Mouse (Mus musculus): Measurements from ENCODE around the gene 4933428G20Rik.

The 4933428G20Rik gene

GRCm38 (mm10) chr11:97499865-97500719 lies at the start of gene 4933428G20Rik:
Gene 4933428G20Rik, minus strand, starts transcription at chr11:97500340.
- DNase-seq (ENCODE audit: low read depth in 2 of 2, low spot score in 2 of 2), result no peak

- DNase-seq (ENCODE audit: low read depth in 2 of 2, low spot score in 2 of 2), result no peak
These were observed 48.6 kb upstream of the 4933428G20Rik start for GRCm38 (mm10) chr11:97548757-97549156.

DNA sequence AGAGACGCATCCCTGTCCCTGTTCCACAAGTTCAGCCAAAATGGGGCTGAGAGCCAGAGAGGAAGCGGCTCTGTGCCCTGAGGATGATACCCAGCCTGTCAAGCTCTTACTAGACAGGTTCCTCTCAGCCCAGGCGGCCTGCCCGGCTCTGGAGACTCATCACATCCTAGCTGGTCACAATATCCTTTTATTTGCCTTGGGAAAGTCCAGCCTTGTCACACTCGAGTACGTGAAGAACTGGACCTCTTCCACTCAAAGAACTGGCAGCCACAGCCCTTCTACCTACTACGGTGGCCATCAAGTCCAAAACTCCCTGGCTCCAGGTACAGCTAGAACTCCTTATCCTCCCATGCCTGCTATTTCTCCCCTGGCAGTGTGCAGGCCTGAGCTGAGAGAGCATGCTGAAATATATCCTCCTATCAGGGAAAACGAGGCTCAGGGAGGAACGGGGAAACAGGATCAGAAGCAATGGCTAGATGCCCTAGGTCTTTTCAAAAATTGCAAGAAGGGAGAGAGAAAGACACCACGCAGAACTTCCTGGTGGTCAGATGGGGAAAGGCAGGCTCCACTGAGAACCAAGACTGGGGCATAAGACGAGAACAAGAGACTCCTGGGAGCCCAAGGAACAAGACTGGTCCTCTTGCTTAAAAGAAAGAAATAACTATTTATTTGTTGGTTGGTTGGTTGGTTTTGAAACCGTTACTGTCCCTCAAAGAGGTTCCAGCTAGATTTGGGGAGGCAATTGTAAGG lies 48.0 kb upstream of the 4933428G20Rik start:
- DNase-seq (ENCODE audit: low read depth in 2 of 2, low spot score in 2 of 2), result no peak

- no peak for DNase-seq (ENCODE audit: low read depth in 2 of 2, low spot score in 2 of 2)
These were observed 46.8 kb upstream of the 4933428G20Rik start for GRCm38 (mm10) chr11:97546804-97547411.

GRCm38 (mm10) chr11:97545808-97546560 lies 45.8 kb upstream of the 4933428G20Rik start:
- no peak for DNase-seq (ENCODE audit: low read depth in 2 of 2, low spot score in 2 of 2)

GRCm38 (mm10) chr11:97543883-97544282 lies 43.7 kb upstream of the 4933428G20Rik start:
- DNase-seq (ENCODE audit: low read depth in 2 of 2, low spot score in 2 of 2), result no peak

DNA sequence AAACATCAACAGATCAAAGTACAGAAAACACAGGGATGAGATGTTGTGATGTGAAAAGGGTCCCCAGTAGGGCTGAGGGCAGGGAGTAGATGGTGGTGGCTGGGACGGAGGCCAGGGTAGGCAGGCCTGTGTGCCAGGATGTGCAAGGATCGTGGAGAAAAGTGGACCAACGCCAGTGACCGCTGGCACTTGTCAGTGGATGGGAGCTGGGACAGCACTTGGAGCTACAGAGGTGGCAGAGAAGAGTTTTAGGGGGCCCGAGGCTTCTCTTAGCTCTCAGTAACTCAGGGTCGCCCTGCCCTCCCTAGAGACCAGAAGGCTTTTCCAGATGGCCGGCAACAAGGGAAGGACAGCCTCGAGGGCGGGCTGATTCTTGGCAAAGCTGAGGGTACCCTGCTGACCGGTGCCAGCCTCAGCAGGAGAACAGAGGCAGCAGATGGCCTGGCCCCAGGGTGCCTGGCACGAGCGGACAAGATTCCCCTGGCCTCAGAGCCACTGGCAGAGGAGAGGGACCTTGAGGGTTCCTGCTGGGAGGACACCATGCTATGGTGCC lies 43.1 kb upstream of the 4933428G20Rik start:
- DNase-seq (ENCODE audit: low read depth in 2 of 2, low spot score in 2 of 2), result no peak

- DNase-seq (ENCODE audit: low read depth in 2 of 2, low spot score in 2 of 2), result no peak
These were observed 42.3 kb upstream of the 4933428G20Rik start for GRCm38 (mm10) chr11:97542171-97543150.

DNA sequence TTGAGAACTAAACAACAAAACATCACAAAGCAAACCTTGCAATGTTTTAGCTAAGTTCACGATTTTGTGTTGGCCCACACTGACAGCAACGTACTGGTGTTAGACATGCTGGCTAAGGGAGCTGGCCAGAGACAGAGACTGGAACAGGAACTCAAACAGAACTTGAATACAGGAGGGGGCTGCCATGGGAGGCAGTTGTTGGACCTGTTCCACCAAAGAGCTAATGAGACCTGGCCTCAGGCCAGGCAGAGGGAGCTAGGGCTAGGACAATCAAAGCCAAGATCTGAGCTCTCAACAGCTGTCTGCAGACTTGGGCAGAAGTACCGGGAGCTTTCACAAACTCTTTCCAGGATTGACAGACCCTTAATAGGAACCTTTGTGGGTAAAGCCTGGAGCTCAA lies 40.5 kb upstream of the 4933428G20Rik start:
- no peak for DNase-seq (ENCODE audit: low read depth in 2 of 2, low spot score in 2 of 2)

DNA sequence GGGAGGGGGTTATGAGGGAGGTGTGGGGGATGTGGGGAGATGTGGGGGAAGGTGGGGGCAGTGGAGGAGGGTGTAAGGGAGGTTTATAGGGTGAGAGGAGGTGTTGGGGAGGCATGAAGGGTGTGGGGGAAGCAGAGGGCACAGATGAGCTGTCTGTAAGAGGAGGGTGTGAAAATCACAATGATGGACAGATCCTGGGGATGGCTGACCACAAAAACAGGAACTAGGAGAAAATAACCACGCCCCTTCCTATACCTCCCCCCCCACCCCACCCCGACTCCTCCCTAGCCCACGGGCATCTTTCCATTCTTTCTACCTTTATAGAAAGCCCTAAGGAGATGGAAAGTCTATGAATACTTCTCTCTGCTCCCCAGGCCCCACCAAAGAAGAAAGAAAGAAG lies 40.0 kb upstream of the 4933428G20Rik start:
- no peak for DNase-seq (ENCODE audit: low read depth in 2 of 2, low spot score in 2 of 2)

GRCm38 (mm10) chr11:97539622-97540021 lies 39.5 kb upstream of the 4933428G20Rik start:
- DNase-seq (ENCODE audit: low read depth in 2 of 2, low spot score in 2 of 2), result no peak

- no peak for DNase-seq (ENCODE audit: low read depth in 2 of 2, low spot score in 2 of 2)
These were observed 37.5 kb upstream of the 4933428G20Rik start for GRCm38 (mm10) chr11:97537580-97538089.

DNA sequence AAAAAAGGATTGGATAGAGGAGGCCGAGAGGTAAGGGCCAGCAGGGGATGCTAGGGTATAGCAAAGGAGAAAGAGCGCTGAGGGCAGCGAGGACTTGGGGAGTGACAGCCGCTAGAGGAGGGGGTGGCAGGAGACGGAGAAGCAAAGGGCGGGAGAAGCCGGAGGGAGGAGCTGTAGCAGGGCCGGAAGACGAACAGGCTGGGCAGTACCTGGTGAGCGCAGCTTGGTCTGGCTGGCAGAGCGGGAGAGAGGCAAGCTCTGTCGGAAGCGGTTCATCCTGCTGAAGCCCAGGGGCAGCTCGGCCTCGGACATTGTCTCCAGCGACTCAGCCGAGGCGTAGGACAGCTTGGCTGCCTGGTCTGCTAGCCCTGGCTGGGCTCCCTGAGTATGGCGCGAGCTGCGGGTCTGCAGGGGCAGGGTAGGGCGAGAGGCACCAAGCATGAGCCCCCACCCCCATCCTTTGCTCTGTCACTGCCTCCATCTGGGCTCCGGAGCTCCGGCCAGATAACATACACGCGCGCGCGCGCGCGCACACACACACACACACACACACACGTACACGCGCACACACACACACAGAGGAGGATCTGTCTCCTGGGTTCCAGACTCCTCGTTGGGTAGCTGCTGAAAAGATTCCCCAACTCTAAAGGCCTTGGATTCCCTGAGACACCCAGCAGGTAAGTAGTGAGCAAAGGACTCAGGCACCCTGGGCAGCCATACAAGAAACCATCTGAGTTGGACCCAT lies 36.9 kb upstream of the 4933428G20Rik start:
- no peak for DNase-seq (ENCODE audit: low read depth in 2 of 2, low spot score in 2 of 2)

DNA sequence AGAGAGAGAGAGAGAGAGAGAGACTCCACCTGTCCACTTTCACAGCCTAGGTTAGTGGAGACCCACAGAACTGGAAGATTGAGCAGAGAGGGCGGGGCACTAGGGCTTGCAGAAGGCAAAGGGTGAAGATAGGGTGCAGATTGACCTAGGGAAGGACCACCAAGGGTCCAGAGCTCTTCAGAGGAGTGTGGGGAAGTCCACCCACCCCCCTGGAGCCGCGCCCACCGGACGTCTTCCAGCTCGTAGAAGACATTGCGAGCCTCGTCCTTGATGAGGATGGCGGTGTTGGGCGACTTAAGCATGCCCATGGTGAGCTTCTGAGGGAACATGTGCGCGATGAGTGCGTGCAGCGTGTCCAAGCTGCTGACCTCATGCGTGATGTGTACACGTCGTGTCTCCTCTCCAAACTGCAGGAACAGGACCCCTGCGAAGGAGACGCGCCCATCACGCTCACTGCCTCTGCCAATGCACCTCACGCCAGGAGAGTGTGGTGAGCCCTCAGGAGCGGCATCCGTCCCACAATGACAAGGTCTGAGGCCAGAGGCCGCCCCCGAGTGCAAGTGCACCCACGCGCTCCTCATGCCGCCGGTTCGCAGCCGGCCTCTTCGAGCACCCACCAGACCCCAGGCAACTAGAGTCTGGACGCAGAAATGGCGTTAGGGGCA lies 36.1 kb upstream of the 4933428G20Rik start:
- no peak for DNase-seq (ENCODE audit: low read depth in 2 of 2, low spot score in 2 of 2)

- no peak for DNase-seq (ENCODE audit: low read depth in 2 of 2, low spot score in 2 of 2)
These were observed 35.5 kb upstream of the 4933428G20Rik start for GRCm38 (mm10) chr11:97535660-97536059.

GRCm38 (mm10) chr11:97535308-97535630 lies 35.1 kb upstream of the 4933428G20Rik start:
- no peak for DNase-seq (ENCODE audit: low read depth in 2 of 2, low spot score in 2 of 2)

DNA sequence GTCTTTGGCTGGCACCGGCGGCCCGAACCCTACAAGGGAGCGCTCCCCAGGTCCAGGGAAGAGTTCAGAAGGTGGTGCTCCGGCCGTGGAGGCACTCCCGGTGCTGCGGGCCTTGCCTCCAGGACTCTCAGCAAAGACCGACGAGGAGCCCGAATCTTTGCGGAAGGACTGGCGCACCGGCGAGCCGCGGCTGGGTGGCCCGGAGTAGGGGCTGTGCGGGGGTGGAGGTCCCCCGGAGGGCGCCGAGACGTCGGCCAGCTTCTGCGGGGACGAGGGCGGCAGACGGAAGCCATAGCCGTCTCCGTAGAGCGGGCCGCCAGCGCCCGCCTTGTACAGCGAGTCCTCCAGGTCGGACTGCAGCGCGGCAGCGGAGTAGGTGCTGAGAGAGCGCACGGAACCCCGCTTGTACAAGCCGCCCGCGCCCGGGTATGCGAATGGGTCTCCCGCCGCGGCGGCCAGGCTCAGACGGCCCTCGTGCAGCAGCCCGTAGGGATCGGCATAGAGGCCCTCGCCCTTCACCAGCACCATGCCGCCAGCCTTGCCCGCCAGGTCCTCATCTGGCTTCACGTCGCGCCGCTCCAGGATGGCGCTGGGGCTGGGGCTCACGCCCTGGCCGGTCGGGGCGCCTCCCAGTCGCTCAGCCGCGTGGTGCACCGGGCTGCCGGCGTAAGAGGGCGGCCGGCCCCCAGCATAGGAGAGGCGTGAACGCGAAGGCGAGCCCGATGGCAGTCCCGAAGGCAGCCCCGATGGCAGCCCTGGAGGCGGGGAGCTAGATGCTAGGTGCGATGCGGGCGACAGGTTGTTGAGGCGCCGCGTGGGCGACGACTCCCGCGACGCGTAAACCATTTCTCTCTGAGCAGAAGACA lies 34.5 kb upstream of the 4933428G20Rik start:
- no peak for DNase-seq (ENCODE audit: low read depth in 2 of 2, low spot score in 2 of 2)

Data from CD8-positive naive resting alpha-beta T cell, adult 2 months (primary cell).